Mouse (Mus musculus): ENCODE measurements around the gene Myh14.

- TF ChIP-seq CTCF (IDR thresholded peaks at IDR 0.05; ENCODE audit: low read depth, low read length): no peak
- no peak for TF ChIP-seq POLR2A (IDR thresholded peaks at IDR 0.05; ENCODE audit: borderline replicate concordance, low read depth, low read length)
Measured at GRCm38 (mm10) chr7:44564486-44564885, 106.2 kb downstream of the Myh14 start.
